Mouse (Mus musculus): ENCODE measurements around the gene Nupl1.

- TF ChIP-seq ZC3H11A (IDR thresholded peaks at IDR 0.05; ENCODE audit: borderline replicate concordance, low read depth, low read length): no peak
- TF ChIP-seq MAFK (IDR thresholded peaks at IDR 0.05; ENCODE audit: insufficient read depth, low read depth, low read length): no peak
These were observed 98.9 kb downstream of the Nupl1 start for GRCm38 (mm10) chr14:60152373-60152772.
